Mouse (Mus musculus) ES-Bruce4 (cell line): ENCODE results near the gene Mcu.

Experiments
- CTCF ChIP-seq: IDR thresholded peaks from one replicate; pipeline ENCODE4 v1.8.1; 2011; ENCODE audit warnings: low read depth, low read length
- EP300 ChIP-seq: IDR thresholded peaks from 2 replicates; pipeline ENCODE4 v1.6.1; 2011; ENCODE audit warnings: low read depth, low read length; ENCODE audit not compliant: insufficient read depth

GRCm38 (mm10) chr10:59523826-59524331 lies 92.6 kb downstream of the Mcu start:
- TF ChIP-seq CTCF (no peak), EP300 (no peak)
